7 mouse cellular contexts compared by ENCODE assay signal in the genomic region with DNA sequence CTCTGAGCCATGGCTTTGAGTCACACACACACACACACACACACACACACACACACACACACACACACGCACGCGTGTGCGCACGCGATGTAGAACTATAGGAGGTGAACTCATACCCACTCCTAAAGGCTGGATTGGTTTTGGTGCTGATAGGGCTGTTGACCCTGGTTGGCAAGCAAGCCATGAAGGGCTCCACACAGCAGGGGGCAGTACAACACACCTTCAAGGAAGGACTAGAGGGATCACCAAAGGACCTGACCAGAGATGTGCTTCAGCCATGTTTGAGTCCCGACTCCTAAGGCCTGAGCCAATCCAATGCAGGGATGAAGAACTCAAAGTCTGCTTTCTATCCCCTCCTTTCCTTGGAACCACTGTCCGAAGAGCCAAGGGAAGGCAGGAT. TPM values are rescaled to one million over a fixed set of nuclear protein-coding genes. Genes with fewer than 3 reads are reported as not detected.
DNase-seq lines count a peak whose midpoint lies in the region; ATAC-seq and TF ChIP-seq lines count a peak whose summit lies in the region.

No protein-coding gene starts in this region.

- H3K27me3 ChIP-seq in embryonic facial prominence, embryonic 14.5 days (replicated peaks; ENCODE audit: control insufficient read depth, insufficient read depth, low read length): no peaks in the 10 kb centered on the region
- H3K27me3 ChIP-seq in liver, adult 2 months (ENCODE audit: control insufficient read depth, insufficient read depth, low read length): no peaks in the 10 kb centered on the region
- no peaks in the 10 kb centered on the region for H3K27me3 ChIP-seq in splenic B cell, adult 2 months (ENCODE audit: control insufficient read depth, insufficient read depth, low read length, poor library complexity, severe bottlenecking)

- H3K9ac ChIP-seq in embryonic facial prominence, embryonic 14.5 days (ENCODE audit: low read depth, low read length): no peak overlapping the region
- no peak overlapping the region for H3K9ac ChIP-seq in liver, adult 2 months (ENCODE audit: low read depth, low read length)

- H3K27ac ChIP-seq in embryonic facial prominence, embryonic 14.5 days (replicated peaks; ENCODE audit: low read depth, low read length): 0 out of 2 replicates have a peak overlapping the region, but pooled peaks have one; percentile 96
- H3K27ac ChIP-seq in liver, adult 2 months (replicated peaks; ENCODE audit: insufficient read depth, low read depth, low read length): peak overlapping the region; percentile 81

- no peaks in the 10 kb centered on the region for H3K9me3 ChIP-seq in embryonic facial prominence, embryonic 14.5 days (ENCODE audit: control insufficient read depth, low read length)

- H3K4me2 ChIP-seq in embryonic facial prominence, embryonic 14.5 days (ENCODE audit: low read depth, low read length): no peak overlapping the region

- DNase-seq in ovary, postnatal 36 days (ENCODE audit: low spot score): peak; percentile 44
- no peak for DNase-seq in ovary, postnatal 10 days (ENCODE audit: low spot score)
- DNase-seq in embryonic facial prominence, embryonic 14.5 days (ENCODE audit: low spot score): no peak
- DNase-seq in liver, adult 2 months (ENCODE audit: extremely low read depth, low read depth, low spot score): peak; percentile 54
- DNase-seq in splenic B cell, adult 2 months (ENCODE audit: low read depth, low spot score): peak; percentile 61
- no peak for DNase-seq in urinary bladder, postnatal 10 days (ENCODE audit: low spot score)
- no peak for DNase-seq in cerebellum, postnatal 4 days (ENCODE audit: low spot score in 2 of 2)

- 0 out of 2 replicates have a peak, but pooled peaks cover 4% of the 10 kb centered on the region for H3K36me3 ChIP-seq in embryonic facial prominence, embryonic 14.5 days (ENCODE audit: control insufficient read depth, insufficient read depth, low read length)
- no peaks in the 10 kb centered on the region for H3K36me3 ChIP-seq in liver, adult 2 months (ENCODE audit: control insufficient read depth, insufficient read depth, low read length)
- no peaks in the 10 kb centered on the region; the same call in 1 of the 2 replicates for H3K36me3 ChIP-seq in splenic B cell, adult 2 months (ENCODE audit: control insufficient read depth, insufficient read depth, low read length, poor library complexity, severe bottlenecking)

- ATAC-seq in embryonic facial prominence, embryonic 14.5 days (ENCODE audit: low read depth): no peak

- no peak overlapping the region for H3K4me3 ChIP-seq in embryonic facial prominence, embryonic 14.5 days (ENCODE audit: low read depth, low read length)
- no peak overlapping the region for H3K4me3 ChIP-seq in liver, adult 2 months (ENCODE audit: insufficient read depth, low read depth, low read length)

- no peak for TF ChIP-seq POLR2A in liver, adult 2 months (IDR thresholded peaks at IDR 0.05; ENCODE audit: extremely low read depth, insufficient read depth, low read length)

- peaks cover 10% of the 10 kb centered on the region; the same call in 1 of the 2 replicates for H3K79me2 ChIP-seq in liver, adult 2 months (ENCODE audit: control insufficient read depth, insufficient read depth, low read length)

- TF ChIP-seq CTCF in liver, adult 2 months (IDR thresholded peaks at IDR 0.05; ENCODE audit: low read depth, low read length): peak; percentile 63

- WGBS in embryonic facial prominence, embryonic 14.5 days: 95% methylated on average over 8 of the region's 8 CpGs
- WGBS in liver, adult 2 months: 89% methylated on average over 8 of the region's 8 CpGs

- H3K4me1 ChIP-seq in embryonic facial prominence, embryonic 14.5 days (ENCODE audit: control insufficient read depth, insufficient read depth, low read length): peaks cover 27% of the 10 kb centered on the region
- H3K4me1 ChIP-seq in liver, adult 2 months (ENCODE audit: control insufficient read depth, insufficient read depth, low read length): peaks cover 30% of the 10 kb centered on the region

RNA-seq across cellular contexts. Expression of gene Zfp36l1, which starts 16.7 kb away (rescaled TPM):
- polyA plus RNA-seq in embryonic facial prominence, embryonic 14.5 days (2014; fragmentation: Nextera tagmentation; extraction: Ambion mirVana): 145 and 151 TPM in 2 replicates
- 15.4 and 21.8 TPM in 2 replicates for total RNA-seq in liver, adult 2 months (2014; rRNA removed)
- 125 and 162 TPM in 2 replicates for polyA plus RNA-seq in liver, adult 2 months (2012; rRNA removed)

Comparison
In these comparisons a context has a peak if more than half of its experiments do, and no peak if none do; other contexts are left out.
1. DNase-seq: peak in ovary, postnatal 36 days (single experiment), liver, adult 2 months (single experiment) and splenic B cell, adult 2 months (single experiment); none in ovary, postnatal 10 days (single experiment), embryonic facial prominence, embryonic 14.5 days (single experiment), urinary bladder, postnatal 10 days (single experiment) and cerebellum, postnatal 4 days (0 of 2).